Mouse (Mus musculus): ENCODE data around the gene Lrrfip2.
A peak's percentile ranks its signal among the peaks of the same experiment; 100 is the strongest.

Gene Lrrfip2

GRCm38 (mm10) chr9:111174071-111174470 lies 56.7 kb downstream of the Lrrfip2 start:
- no peak for DNase-seq

- no peak for DNase-seq
These were observed 61.6 kb downstream of the Lrrfip2 start for GRCm38 (mm10) chr9:111178971-111179370.

GRCm38 (mm10) chr9:111182176-111182575 lies 64.8 kb downstream of the Lrrfip2 start:
- DNase-seq: no peak

- DNase-seq: no peak
These were observed 67.5 kb downstream of the Lrrfip2 start for GRCm38 (mm10) chr9:111184929-111185328.

- DNase-seq: no peak
These were observed 69.5 kb downstream of the Lrrfip2 start for GRCm38 (mm10) chr9:111186861-111187260.

- DNase-seq: peak; percentile 49
These were observed 71.3 kb downstream of the Lrrfip2 start for GRCm38 (mm10) chr9:111188731-111189130.

- DNase-seq: no peak
These were observed 75.8 kb downstream of the Lrrfip2 start for GRCm38 (mm10) chr9:111193211-111193610.

- no peak for DNase-seq
These were observed 79.7 kb downstream of the Lrrfip2 start for GRCm38 (mm10) chr9:111197116-111197515.

GRCm38 (mm10) chr9:111197712-111198111 lies 80.3 kb downstream of the Lrrfip2 start:
- no peak for DNase-seq

GRCm38 (mm10) chr9:111198332-111198731 lies 80.9 kb downstream of the Lrrfip2 start:
- no peak for DNase-seq

GRCm38 (mm10) chr9:111200208-111200607 lies 82.8 kb downstream of the Lrrfip2 start:
- no peak for DNase-seq

- peak; percentile 40 for DNase-seq
These were observed 87.4 kb downstream of the Lrrfip2 start for GRCm38 (mm10) chr9:111204601-111205375.

- no peak for DNase-seq
These were observed 90.3 kb downstream of the Lrrfip2 start for GRCm38 (mm10) chr9:111207683-111208082.

GRCm38 (mm10) chr9:111208185-111208584 lies 90.8 kb downstream of the Lrrfip2 start:
- no peak for DNase-seq

- DNase-seq: no peak
These were observed 91.8 kb downstream of the Lrrfip2 start for GRCm38 (mm10) chr9:111209158-111209699.

GRCm38 (mm10) chr9:111210412-111210811 lies 93.0 kb downstream of the Lrrfip2 start:
- no peak for DNase-seq

- DNase-seq: peak; percentile 16
These were observed 94.0 kb downstream of the Lrrfip2 start for GRCm38 (mm10) chr9:111211122-111212041.

GRCm38 (mm10) chr9:111213501-111213900 lies 96.1 kb downstream of the Lrrfip2 start:
- peak; percentile 52 for DNase-seq

GRCm38 (mm10) chr9:111216424-111216823 lies 99.0 kb downstream of the Lrrfip2 start:
- DNase-seq: no peak

- no peak for DNase-seq
These were observed 103.2 kb downstream of the Lrrfip2 start for GRCm38 (mm10) chr9:111220551-111221080.

- DNase-seq: no peak
These were observed 104.2 kb downstream of the Lrrfip2 start for GRCm38 (mm10) chr9:111221580-111221979.

- DNase-seq: no peak
These were observed 106.0 kb downstream of the Lrrfip2 start for GRCm38 (mm10) chr9:111223406-111223805.

GRCm38 (mm10) chr9:111228446-111228845 lies 111.1 kb downstream of the Lrrfip2 start:
- no peak for DNase-seq
